Mouse (Mus musculus): Measurements from ENCODE around the gene Dcst2. TPM values are rescaled to one million over a fixed set of nuclear protein-coding genes. Genes with fewer than 3 reads are reported as not detected.
A peak's percentile ranks its signal among the peaks of the same experiment; 100 is the strongest.

Gene Dcst2
- under 1 TPM; 0.32 to 0.77 (median 0.42) TPM for total RNA-seq (2022)

GRCm38 (mm10) chr3:89361675-89362074 is at the start of gene Dcst2:
Dcst2 (plus strand) TSS chr3:89361975.
- DNase-seq (ENCODE audit: low spot score in 2 of 2) = no peak

- DNase-seq (ENCODE audit: low spot score in 2 of 2) = no peak
These were observed 47.4 kb upstream of the Dcst2 start for GRCm38 (mm10) chr3:89314340-89314739.

- DNase-seq (ENCODE audit: low spot score in 2 of 2) = no peak
These were observed 47.0 kb upstream of the Dcst2 start for GRCm38 (mm10) chr3:89314791-89315190.

GRCm38 (mm10) chr3:89315195-89315929 is 46.4 kb upstream of the Dcst2 start:
- DNase-seq (ENCODE audit: low spot score in 2 of 2) = peak; percentile 64 to 82

DNA sequence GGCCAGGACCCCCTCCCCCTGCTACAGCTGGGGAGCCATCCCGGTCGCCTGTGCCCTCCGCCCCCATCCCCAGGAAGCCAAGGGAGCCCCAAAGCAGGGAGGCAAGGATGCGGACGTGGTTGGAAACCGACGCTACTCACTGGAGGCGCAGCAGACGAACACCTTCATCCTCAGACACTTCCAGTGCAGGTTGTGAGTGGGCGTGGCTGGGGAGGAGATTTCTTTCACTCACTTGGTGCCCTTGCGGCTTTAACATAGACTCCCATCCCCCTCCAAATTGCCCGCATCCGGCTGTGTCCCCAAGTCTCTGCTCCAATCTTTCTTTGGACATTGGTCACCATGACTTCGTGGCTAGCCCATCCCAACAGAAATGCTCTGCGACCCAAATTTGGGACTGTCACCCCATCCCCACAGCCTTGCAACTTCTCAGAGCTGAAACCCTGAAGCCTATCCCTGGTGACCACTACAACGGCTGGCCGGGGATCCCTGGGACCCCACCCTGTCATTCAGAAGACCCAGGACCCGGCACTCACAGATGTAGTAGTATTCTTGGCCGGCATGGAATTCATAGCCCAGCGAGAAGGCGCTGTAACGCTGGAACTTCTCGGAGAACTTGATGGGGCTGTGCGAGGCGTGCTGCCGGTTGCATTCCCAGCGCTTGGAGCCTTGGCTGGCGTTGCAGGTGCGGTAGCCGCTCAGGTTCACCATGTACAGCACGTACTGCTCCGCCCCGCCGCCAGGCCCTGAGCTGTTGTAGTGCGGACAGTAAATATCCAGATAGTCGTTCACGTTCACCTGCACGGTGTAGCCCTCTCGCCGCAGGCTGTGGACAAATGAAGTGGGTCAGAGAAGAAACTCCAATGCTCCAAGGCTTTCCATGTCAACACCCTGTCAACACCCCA is 45.6 kb upstream of the Dcst2 start:
- peak in 1 of 2 experiments; percentile 35 for DNase-seq (ENCODE audit: low spot score in 2 of 2)

- peak; percentile 83 to 85 for DNase-seq (ENCODE audit: low spot score in 2 of 2)
These were observed 44.9 kb upstream of the Dcst2 start for GRCm38 (mm10) chr3:89316833-89317232.

GRCm38 (mm10) chr3:89317246-89317645 is 44.5 kb upstream of the Dcst2 start:
- peak in 1 of 2 experiments; percentile 41 for DNase-seq (ENCODE audit: low spot score in 2 of 2)

DNA sequence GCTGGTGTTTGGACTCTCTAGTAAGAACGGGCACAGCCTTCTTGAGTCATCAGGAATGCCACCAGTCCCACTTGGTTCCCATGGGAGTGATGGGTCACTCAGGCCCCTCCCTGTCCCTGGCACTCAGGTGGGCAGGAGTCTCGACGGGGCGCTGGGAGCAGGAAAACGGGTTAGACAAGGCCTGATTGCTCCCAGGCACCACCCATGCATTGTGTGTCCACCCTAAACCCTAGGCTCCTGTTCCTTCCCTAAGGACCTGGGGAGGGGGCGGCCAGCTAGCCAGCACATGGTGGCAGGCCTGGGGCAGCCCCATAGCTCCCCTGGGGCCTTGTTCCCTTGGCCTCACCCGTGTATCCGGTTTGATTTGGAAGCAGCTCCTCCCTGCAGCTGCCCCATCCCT is 43.5 kb upstream of the Dcst2 start:
- DNase-seq (ENCODE audit: low spot score in 2 of 2) = no peak

DNA sequence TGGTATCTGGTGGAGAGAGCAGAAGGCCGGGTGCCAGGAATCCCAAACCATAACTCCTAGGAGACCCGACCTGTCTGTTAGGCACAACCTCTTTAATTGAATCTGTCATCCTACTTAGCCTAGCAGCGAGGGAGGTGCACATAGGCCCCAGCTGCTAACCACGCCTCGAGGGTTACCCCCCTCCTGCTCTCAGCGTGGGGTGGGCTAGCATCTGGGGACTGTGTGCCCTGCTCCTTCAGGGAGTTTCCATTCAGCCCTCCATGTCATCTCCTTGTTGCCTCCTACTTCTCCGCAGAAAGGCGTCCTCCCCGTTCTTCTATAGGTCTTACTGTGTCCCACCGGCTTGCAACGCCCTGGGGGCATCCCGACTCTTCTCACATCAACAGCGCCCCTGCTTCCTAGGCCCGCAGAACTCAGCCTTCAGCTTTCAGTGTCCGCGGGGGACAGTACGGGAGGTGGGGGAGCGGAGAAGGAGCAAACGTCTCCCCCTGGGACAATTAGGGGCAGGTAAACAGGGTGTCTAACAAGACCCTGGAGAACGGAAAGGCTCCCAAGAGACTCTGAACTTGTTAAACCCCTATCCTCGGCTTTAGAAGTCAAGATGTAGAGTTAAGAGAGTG is 42.7 kb upstream of the Dcst2 start:
- DNase-seq (ENCODE audit: low spot score in 2 of 2) = peak in 1 of 2 experiments; percentile 27

DNA sequence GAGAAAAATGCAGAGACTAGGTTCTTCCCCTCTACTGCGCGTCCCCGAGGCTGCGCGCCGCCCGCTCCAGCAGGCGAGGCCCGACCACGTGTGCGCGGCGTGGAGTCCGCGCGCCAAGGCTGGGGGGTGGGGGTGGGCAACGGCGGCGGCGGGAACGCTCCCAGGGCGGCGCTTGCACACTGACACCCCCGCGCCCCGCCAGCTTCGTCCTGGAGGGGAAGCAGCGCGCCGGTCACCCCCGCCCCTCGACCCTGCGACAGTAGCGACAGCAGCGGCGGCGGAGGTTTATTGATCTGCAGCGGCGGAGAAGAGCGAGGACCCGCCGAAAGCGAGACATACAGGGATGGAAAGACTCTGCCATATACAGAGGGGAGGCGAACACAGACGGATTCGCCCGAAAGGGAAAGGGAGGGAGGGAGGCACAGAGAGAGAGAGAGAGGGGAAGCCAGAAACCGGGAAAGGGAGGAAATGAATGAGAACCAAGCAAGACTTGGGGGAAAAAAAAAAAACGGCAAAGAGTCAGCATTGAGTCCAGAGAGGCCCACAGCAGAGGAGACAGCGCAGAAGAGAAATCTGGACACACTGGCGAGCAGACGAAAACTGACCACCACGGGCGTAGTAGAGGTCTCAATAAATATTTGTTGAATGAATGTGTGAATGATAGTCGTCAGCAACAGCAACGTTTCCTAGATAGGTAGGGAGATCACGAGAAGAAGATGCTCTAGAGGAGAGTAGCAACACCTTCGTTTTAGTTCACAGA is 42.0 kb upstream of the Dcst2 start:
- peak in 1 of 2 experiments; percentile 45 for DNase-seq (ENCODE audit: low spot score in 2 of 2)

- DNase-seq (ENCODE audit: low spot score in 2 of 2) = no peak
These were observed 41.1 kb upstream of the Dcst2 start for GRCm38 (mm10) chr3:89320581-89321182.

DNA sequence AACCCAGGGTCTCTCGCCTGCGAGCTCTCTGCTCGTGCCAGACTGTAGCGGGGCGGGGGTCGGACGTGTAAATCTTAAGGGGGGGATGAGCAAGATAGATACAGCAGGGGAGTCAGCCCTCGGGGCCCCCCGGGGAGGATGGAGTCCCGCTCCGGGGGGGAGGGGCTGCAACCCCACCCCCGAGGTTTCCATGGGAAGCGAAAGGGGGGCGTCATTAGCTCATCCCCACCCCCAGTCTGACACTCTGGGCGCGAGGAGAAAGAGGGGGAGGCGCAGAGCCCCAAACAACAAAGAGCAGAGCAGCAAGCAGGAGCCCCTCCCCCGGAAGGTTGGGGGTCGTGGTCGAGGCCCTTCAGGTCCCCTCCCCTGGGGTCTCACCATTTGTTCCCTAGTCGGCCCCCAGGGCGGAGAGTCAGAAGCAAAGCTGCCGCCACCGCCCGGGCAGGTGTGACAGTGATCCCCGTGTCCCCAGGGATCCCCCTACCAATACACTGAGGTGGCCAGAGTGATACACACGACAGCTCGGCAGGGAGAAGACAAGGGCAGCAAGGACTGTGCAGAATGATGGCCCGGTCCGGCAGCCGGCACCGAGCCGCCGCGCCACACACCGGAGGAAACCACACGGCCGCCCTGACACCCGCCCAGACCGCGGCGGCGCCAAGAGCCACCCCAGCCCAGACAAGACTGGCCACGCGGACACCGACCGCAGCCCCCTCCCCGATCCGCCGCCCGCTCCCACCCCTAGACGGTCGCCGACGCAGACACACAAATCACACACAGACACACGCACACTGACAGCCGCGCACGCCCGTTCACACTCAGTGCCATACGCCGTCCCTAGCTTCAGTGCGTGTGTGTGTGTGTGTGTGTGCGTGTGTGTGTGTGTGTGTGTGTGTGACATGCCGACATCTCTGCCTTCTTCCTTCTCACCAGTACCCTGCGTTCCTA is 40.3 kb upstream of the Dcst2 start:
- DNase-seq (ENCODE audit: low spot score in 2 of 2) = peak in 1 of 2 experiments; percentile 63

DNA sequence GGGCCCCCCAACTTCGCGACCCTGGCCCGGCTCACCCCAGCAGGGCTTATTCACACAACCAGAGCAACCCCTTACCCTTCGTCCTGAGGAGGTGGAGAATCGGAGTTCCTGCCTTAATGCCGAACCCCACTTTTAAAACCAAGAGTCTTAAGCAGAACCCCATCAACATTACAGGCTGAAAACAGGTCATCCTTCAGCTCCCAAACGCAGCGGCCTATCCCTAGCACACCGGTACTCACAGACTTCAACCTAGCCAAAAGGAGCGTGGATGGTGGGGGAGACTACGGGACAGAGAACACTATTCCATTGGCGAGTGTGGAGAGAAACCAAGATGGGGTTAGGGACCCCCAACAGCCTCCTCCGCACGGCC is 39.7 kb upstream of the Dcst2 start:
- no peak for DNase-seq (ENCODE audit: low spot score in 2 of 2)

GRCm38 (mm10) chr3:89322514-89323165 is 39.1 kb upstream of the Dcst2 start, which contains the start of gene Efna3:
Efna3 (minus strand) TSS chr3:89322965.
- peak; percentile 70 to 90 for DNase-seq (ENCODE audit: low spot score in 2 of 2)

GRCm38 (mm10) chr3:89325882-89326281 is 35.9 kb upstream of the Dcst2 start:
- no peak for DNase-seq (ENCODE audit: low spot score in 2 of 2)

DNA sequence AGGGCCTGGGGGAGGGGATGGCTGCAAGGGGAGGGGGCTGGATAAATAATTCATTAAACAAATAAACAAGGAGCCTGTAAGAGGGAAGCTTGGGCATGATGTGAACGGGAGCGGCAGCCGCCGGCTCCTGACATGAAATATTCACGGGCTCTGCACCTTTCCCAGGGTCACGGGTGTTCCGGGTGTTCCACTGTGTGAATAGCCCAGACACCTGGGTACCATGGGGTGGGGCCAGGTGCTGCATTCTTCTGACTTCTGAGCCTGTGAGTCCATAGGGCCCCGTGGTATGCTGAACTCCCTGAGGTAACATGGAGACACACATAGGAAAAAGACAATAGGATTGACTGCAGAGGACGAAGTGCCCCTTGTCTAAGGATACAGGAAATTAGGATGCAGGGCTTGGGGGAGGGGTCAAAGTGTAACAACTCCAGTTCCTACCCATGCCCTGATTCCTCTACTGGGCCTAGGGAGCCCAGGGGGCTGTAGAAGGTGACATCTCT is 34.4 kb upstream of the Dcst2 start:
- no peak for DNase-seq (ENCODE audit: low spot score in 2 of 2)

GRCm38 (mm10) chr3:89328623-89329022 is 33.2 kb upstream of the Dcst2 start:
- DNase-seq (ENCODE audit: low spot score in 2 of 2) = no peak

DNA sequence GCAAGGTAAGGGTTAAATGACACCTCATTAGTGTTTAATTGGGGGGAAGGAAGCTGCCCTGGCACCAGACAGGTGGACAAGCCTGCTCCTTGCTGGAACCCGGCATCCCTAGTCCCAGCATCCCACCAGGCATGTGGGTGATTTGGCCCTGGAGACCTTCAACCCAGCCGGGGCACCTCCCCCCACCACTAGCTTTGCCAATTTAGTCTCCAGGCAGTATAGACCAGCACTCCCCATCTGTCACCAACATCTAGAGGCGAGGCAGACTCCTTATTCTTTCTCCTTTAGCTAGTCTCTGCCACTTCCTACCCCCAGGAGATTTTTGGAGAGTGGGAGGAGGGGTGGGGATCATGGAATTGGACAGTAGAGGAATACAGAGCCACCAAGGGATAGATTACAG is 31.4 kb upstream of the Dcst2 start:
- no peak for DNase-seq (ENCODE audit: low spot score in 2 of 2)

GRCm38 (mm10) chr3:89330948-89331347 is 30.8 kb upstream of the Dcst2 start:
- DNase-seq (ENCODE audit: low spot score in 2 of 2) = no peak
